Mouse (Mus musculus) spleen, adult 2 months (tissue): Measurements from ENCODE around the gene Yes1.

Source experiments
- CTCF ChIP-seq: fragments of 200-500 bp; IDR thresholded peaks from 2 replicates; pipeline ENCODE4 v1.5.1; 2011; ENCODE audit warnings: mild to moderate bottlenecking, inconsistent platforms; ENCODE audit not compliant: insufficient read depth, insufficient read length, insufficient replicate concordance; ENCODE audit errors: extremely low read depth
- POLR2A ChIP-seq: fragments of 200-500 bp; IDR thresholded peaks from 2 replicates; pipeline ENCODE4 v1.6.1; 2011; ENCODE audit warnings: low read depth, low read length, inconsistent platforms

GRCm38 (mm10) chr5:32728300-32728699 lies 117.3 kb downstream of the Yes1 start:
- no peak for TF ChIP-seq CTCF
- no peak for TF ChIP-seq POLR2A
